Mouse (Mus musculus) CH12.LX (cell line): Measurements from ENCODE around the gene Col5a3.

Experiments used
- BHLHE40 ChIP-seq: IDR thresholded peaks from 2 replicates; pipeline ENCODE4 v1.6.1; 2011; ENCODE audit warnings: mild to moderate bottlenecking, low read depth, low read length, improper control_type of control experiment
- CHD2 ChIP-seq: IDR thresholded peaks from 2 replicates; pipeline ENCODE4 v1.6.1; 2011; ENCODE audit warnings: low read length, improper control_type of control experiment
- CTCF ChIP-seq, 2 experiments: IDR thresholded peaks in 1 of 2; conservative IDR thresholded peaks in 1 of 2; 2 replicates each; pipeline ENCODE4 v1.5.1; 2011 to 2012; ENCODE audit warnings: low read depth in 2 of 2, low read length in 2 of 2, improper control_type of control experiment in 1 of 2, inconsistent platforms in 1 of 2, mild to moderate bottlenecking in 1 of 2, moderate library complexity in 1 of 2
- ELF1 ChIP-seq: IDR thresholded peaks from 2 replicates; pipeline ENCODE4 v1.6.1; 2014; ENCODE audit warnings: low read depth, mild to moderate bottlenecking, inconsistent platforms, low read length, improper control_type of control experiment
- EP300 ChIP-seq: IDR thresholded peaks from 2 replicates; pipeline ENCODE4 v1.6.1; 2011; ENCODE audit warnings: low read length, improper control_type of control experiment
- HCFC1 ChIP-seq: IDR thresholded peaks from 2 replicates; pipeline ENCODE4 v1.6.1; 2012; ENCODE audit warnings: low read depth, mild to moderate bottlenecking, inconsistent platforms, low read length, improper control_type of control experiment
- MAX ChIP-seq: IDR thresholded peaks from 2 replicates; pipeline ENCODE4 v1.6.1; 2011; ENCODE audit warnings: low read length, improper control_type of control experiment
- MXI1 ChIP-seq: IDR thresholded peaks from 2 replicates; pipeline ENCODE4 v1.6.1; 2011; ENCODE audit warnings: mild to moderate bottlenecking, low read depth, low read length, improper control_type of control experiment
- POLR2A ChIP-seq: IDR thresholded peaks from 2 replicates; pipeline ENCODE4 v1.6.1; 2011; ENCODE audit warnings: low read depth, mild to moderate bottlenecking, improper control_type of control experiment, low read length
- TBP ChIP-seq: conservative IDR thresholded peaks from 2 replicates; pipeline ENCODE4 v1.6.1; 2011; ENCODE audit warnings: low read depth, low read length, improper control_type of control experiment
- TCF12 ChIP-seq: IDR thresholded peaks from 2 replicates; pipeline ENCODE4 v1.6.1; 2014; ENCODE audit warnings: low read depth, mild to moderate bottlenecking, inconsistent platforms, low read length, improper control_type of control experiment
- USF1 ChIP-seq: IDR thresholded peaks from 2 replicates; pipeline ENCODE4 v1.6.1; 2014; ENCODE audit warnings: low read depth, mild to moderate bottlenecking, inconsistent platforms, low read length, improper control_type of control experiment
- USF2 ChIP-seq: conservative IDR thresholded peaks from 2 replicates; pipeline ENCODE4 v1.6.1; 2011; ENCODE audit warnings: low read depth, low read length, improper control_type of control experiment
- ZNF384 ChIP-seq: IDR thresholded peaks from 2 replicates; pipeline ENCODE4 v1.6.1; 2012; ENCODE audit warnings: low read depth, low read length, improper control_type of control experiment, inconsistent platforms

GRCm38 (mm10) chr9:20825781-20826180 is 10.9 kb upstream of the Col5a3 start:
- no peak for TF ChIP-seq ZNF384
- TF ChIP-seq ELF1, result no peak
- no peak for TF ChIP-seq MAX
- TF ChIP-seq CTCF (conservative IDR thresholded peaks at IDR 0.05 in 1 of 2, IDR thresholded peaks at IDR 0.05 in 1 of 2; ENCODE audit: low read depth in 2 of 2, low read length in 2 of 2), result no peak
- no peak for TF ChIP-seq HCFC1
- no peak for TF ChIP-seq USF2
- TF ChIP-seq EP300, result no peak
- no peak for TF ChIP-seq TBP
- TF ChIP-seq POLR2A, result no peak
- TF ChIP-seq CHD2, result no peak
- TF ChIP-seq MXI1, result no peak
- no peak for TF ChIP-seq USF1
- TF ChIP-seq TCF12, result no peak
- no peak for TF ChIP-seq BHLHE40
